Mouse (Mus musculus): ENCODE results near the gene Atg101. TPM values are rescaled to one million over a fixed set of nuclear protein-coding genes. Genes with fewer than 3 reads are reported as not detected.

Gene Atg101
- polyA plus RNA-seq, 1 experiment from 2014 or later, result 80.1 TPM

GRCm38 (mm10) chr15:101271513-101271912 lies 12.6 kb upstream of the Atg101 start:
- 91% methylated on average over 15 of the region's 15 CpGs for WGBS
- no peak for ATAC-seq (replicated peaks; ENCODE audit: low FRiP score)

DNA sequence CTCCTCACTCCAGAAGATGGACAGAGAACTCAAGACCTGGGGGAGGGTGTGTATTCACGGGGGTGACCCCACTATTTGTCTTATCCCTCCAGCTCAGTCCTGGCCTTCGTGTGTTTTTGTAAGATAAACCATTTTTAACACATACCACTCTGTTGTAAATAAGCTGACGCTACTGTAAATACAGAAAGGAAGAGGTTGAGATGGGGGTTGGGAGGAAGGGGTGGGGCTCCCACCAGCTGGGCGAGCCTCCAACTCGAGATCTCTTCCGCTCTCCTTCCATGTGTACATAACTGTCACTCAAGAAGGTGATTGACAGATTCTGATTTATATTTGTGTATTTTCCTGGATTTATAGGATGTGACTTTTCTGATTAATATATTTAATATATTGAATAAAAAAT lies 9.7 kb upstream of the Atg101 start:
- Histone ChIP-seq H3K4me1 (peaks cover 24% of the 10 kb centered on the region), H3K9ac (no peak overlapping the region), H3K27me3 (no peaks in the 10 kb centered on the region), H3K36me3 (peaks cover 32% of the 10 kb centered on the region), H3K4me3 (replicated peaks) (no peak overlapping the region), H3K4me2 (no peak overlapping the region), H3K9me3 (replicated peaks) (no peaks in the 10 kb centered on the region), H3K27ac (no peak overlapping the region)
- ATAC-seq (replicated peaks; ENCODE audit: low FRiP score), result no peak
- 56% methylated on average over 6 of the region's 6 CpGs for WGBS

More at GRCm38 (mm10) chr15:101271513-101271912, 12.6 kb upstream of the Atg101 start:
- Histone ChIP-seq H3K4me1 (peaks cover 30% of the 10 kb centered on the region), H3K4me2 (no peak overlapping the region), H3K36me3 (peaks cover 32% of the 10 kb centered on the region), H3K9me3 (replicated peaks) (no peaks in the 10 kb centered on the region), H3K9ac (no peak overlapping the region), H3K27ac (no peak overlapping the region), H3K4me3 (replicated peaks) (no peak overlapping the region), H3K27me3 (peaks cover 14% of the 10 kb centered on the region; the same call in 1 of the 2 replicates)

- WGBS, result 69% methylated on average over 11 of the region's 11 CpGs
- H3K27ac ChIP-seq, result peak overlapping the region; percentile 22; the same call in 1 of the 2 replicates
- no peaks in the 10 kb centered on the region for H3K9me3 ChIP-seq (replicated peaks)
- no peak for ATAC-seq (replicated peaks; ENCODE audit: low FRiP score)
- peaks cover 21% of the 10 kb centered on the region for H3K36me3 ChIP-seq
- H3K4me3 ChIP-seq (replicated peaks), result no peak overlapping the region
- no peak overlapping the region for H3K9ac ChIP-seq
- H3K4me1 ChIP-seq, result peaks cover 22% of the 10 kb centered on the region
- no peaks in the 10 kb centered on the region for H3K27me3 ChIP-seq
- no peak overlapping the region for H3K4me2 ChIP-seq
Observed at GRCm38 (mm10) chr15:101277351-101277899, 6.6 kb upstream of the Atg101 start.

DNA sequence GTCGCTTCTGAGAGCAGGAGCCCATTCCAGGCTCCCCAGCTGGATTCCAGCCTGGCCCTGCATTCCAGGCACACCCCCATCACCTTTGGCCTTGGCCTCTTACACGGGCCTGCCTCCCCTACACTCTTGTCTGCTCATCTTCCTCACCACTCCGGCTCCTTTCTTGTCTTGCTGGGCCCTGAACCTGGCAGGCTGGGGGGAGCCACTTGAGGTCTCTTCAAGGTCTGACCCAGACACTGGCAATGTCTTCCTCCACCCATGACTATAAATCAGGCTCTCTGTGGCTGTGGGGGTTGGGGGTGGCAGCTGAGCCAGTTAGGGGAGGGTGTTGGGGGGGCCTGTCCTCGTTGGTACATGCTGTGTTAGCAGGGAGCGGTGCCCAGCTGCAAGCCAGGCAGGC lies 5.5 kb upstream of the Atg101 start:
- no peak for ATAC-seq (replicated peaks; ENCODE audit: low FRiP score)
- H3K4me3 ChIP-seq (replicated peaks), result no peak overlapping the region
- H3K4me1 ChIP-seq, result peaks cover 27% of the 10 kb centered on the region
- H3K27me3 ChIP-seq, result no peaks in the 10 kb centered on the region
- 34% methylated on average over 5 of the region's 5 CpGs for WGBS
- H3K36me3 ChIP-seq, result peaks cover 9% of the 10 kb centered on the region
- H3K9me3 ChIP-seq (replicated peaks), result no peaks in the 10 kb centered on the region
- H3K9ac ChIP-seq, result no peak overlapping the region
- no peak overlapping the region for H3K4me2 ChIP-seq
- H3K27ac ChIP-seq, result 0 out of 2 replicates have a peak overlapping the region, but pooled peaks have one; percentile 27

GRCm38 (mm10) chr15:101279430-101279999 lies 4.6 kb upstream of the Atg101 start:
- Histone ChIP-seq H3K9me3 (replicated peaks) (no peaks in the 10 kb centered on the region), H3K27me3 (no peaks in the 10 kb centered on the region), H3K4me1 (peaks cover 27% of the 10 kb centered on the region), H3K36me3 (no peaks in the 10 kb centered on the region), H3K27ac (0 out of 2 replicates have a peak overlapping the region, but pooled peaks have one; percentile 27), H3K9ac (no peak overlapping the region), H3K4me3 (replicated peaks) (no peak overlapping the region), H3K4me2 (no peak overlapping the region)
- no peak for ATAC-seq (replicated peaks; ENCODE audit: low FRiP score)
- 39% methylated on average over 12 of the region's 12 CpGs for WGBS

GRCm38 (mm10) chr15:101282471-101282870 lies 1.6 kb upstream of the Atg101 start:
- no peak for ATAC-seq (replicated peaks; ENCODE audit: low FRiP score)

DNA sequence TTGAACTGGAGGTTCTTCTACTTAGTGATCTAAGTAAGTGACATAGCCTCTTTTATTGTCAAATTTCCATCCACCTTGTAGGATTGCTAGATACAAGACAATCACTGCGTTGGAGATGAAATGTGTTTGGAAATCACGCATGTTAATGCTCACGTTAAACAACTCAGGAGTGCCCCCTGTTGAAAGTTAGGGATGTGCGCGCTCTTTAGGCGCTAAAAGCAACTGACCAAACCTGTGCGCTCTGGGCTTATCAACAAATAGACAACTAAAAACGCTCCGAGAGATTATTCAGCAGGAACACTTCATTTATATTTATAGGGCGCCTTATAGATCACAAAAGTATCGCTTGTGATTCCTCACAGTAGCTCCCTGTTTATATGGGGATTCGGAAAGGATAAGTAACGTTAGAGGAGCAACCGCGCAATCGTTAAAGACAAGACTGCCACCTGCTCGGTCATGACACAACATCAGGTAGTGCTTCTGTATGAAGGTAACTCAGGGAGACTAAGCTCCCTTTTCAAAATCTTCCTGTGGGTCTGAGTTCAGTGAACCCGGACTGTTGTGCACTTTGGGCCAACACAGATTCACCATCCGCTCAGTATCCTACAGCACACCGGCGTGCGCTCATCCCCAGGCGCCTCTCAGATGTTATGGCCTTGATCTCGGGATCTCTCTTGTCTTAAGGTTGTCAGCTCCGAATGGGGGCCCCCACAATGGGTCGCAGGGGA lies 725 bp upstream of the Atg101 start:
- peak overlapping the region; percentile 82 for H3K9ac ChIP-seq
- peaks cover 22% of the 10 kb centered on the region for H3K36me3 ChIP-seq
- H3K4me2 ChIP-seq, result peak overlapping the region; percentile 87
- ATAC-seq (replicated peaks; ENCODE audit: low FRiP score), result no peak; the same call in 1 of the 2 replicates
- peaks cover 39% of the 10 kb centered on the region for H3K4me1 ChIP-seq
- peak overlapping the region; percentile 89 for H3K27ac ChIP-seq
- H3K4me3 ChIP-seq (replicated peaks), result peak overlapping the region; percentile 83
- under 1% methylated on average over 26 of the region's 26 CpGs for WGBS
- H3K9me3 ChIP-seq (replicated peaks), result no peaks in the 10 kb centered on the region
- no peaks in the 10 kb centered on the region for H3K27me3 ChIP-seq

More at GRCm38 (mm10) chr15:101282471-101282870, 1.6 kb upstream of the Atg101 start:
- 80% methylated on average over 5 of the region's 5 CpGs for whole genome bisulfite sequencing
- H3K9me3 ChIP-seq (replicated peaks), result no peaks in the 10 kb centered on the region
- no peak overlapping the region for H3K4me3 ChIP-seq (replicated peaks)
- no peak overlapping the region for H3K9ac ChIP-seq
- H3K4me2 ChIP-seq, result no peak overlapping the region
- no peaks in the 10 kb centered on the region for H3K27me3 ChIP-seq
- H3K36me3 ChIP-seq, result peaks cover 13% of the 10 kb centered on the region
- H3K4me1 ChIP-seq, result peaks cover 43% of the 10 kb centered on the region
- no peak overlapping the region for H3K27ac ChIP-seq

- no peak overlapping the region for H3K27ac ChIP-seq
- no peaks in the 10 kb centered on the region for H3K9me3 ChIP-seq (replicated peaks)
- H3K4me3 ChIP-seq (replicated peaks), result no peak overlapping the region
- H3K36me3 ChIP-seq, result peaks cover 51% of the 10 kb centered on the region
- peaks cover 24% of the 10 kb centered on the region for H3K4me1 ChIP-seq
- H3K27me3 ChIP-seq, result no peaks in the 10 kb centered on the region
- 0 out of 2 replicates have a peak overlapping the region, but pooled peaks have one; percentile 87 for H3K4me2 ChIP-seq
- no peak overlapping the region for H3K9ac ChIP-seq
- 72% methylated on average over 9 of the region's 9 CpGs for WGBS
- no peak for ATAC-seq (replicated peaks; ENCODE audit: low FRiP score)
Observed at GRCm38 (mm10) chr15:101286129-101286770, 2.2 kb downstream of the Atg101 start.

- Histone ChIP-seq H3K27ac (no peak overlapping the region), H3K4me2 (no peak overlapping the region), H3K27me3 (no peaks in the 10 kb centered on the region), H3K4me1 (peaks cover 27% of the 10 kb centered on the region), H3K9ac (no peak overlapping the region), H3K9me3 (replicated peaks) (no peaks in the 10 kb centered on the region), H3K36me3 (peaks cover 62% of the 10 kb centered on the region), H3K4me3 (replicated peaks) (no peak overlapping the region)
- WGBS, result 80% methylated on average over 6 of the region's 6 CpGs
- ATAC-seq (replicated peaks; ENCODE audit: low FRiP score), result no peak
Observed at GRCm38 (mm10) chr15:101287361-101287760, 3.3 kb downstream of the Atg101 start.

GRCm38 (mm10) chr15:101290354-101290753 lies 6.3 kb downstream of the Atg101 start:
- no peak overlapping the region for H3K4me3 ChIP-seq (replicated peaks)
- H3K9ac ChIP-seq, result no peak overlapping the region
- no peaks in the 10 kb centered on the region for H3K9me3 ChIP-seq (replicated peaks)
- H3K36me3 ChIP-seq, result peaks cover 62% of the 10 kb centered on the region
- no peak overlapping the region for H3K27ac ChIP-seq
- no peaks in the 10 kb centered on the region for H3K27me3 ChIP-seq
- 93% methylated on average over 15 of the region's 15 CpGs for WGBS
- H3K4me1 ChIP-seq, result peaks cover 43% of the 10 kb centered on the region
- ATAC-seq (replicated peaks; ENCODE audit: low FRiP score), result no peak
- no peak overlapping the region for H3K4me2 ChIP-seq

DNA sequence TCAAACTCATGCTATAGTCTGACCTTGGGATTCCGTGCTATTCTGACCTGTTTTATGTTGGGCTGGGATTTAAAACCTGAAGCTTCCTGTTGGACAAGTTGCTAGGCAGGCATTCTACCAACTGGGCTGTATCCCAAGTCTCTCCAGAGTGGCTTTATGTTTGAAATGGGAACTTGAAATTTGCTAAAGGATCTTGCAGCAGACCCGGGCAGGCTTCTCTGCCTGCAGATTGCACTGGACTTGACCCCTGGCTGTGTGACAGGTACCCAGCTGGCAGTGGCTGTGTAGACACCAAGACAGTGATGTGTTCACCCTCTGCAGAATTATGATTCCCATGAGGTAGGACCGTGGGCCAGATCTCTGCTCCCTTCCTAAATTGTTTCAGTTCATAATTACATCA lies 7.9 kb downstream of the Atg101 start:
- peak overlapping the region; percentile 39; the same call in 1 of the 2 replicates for H3K27ac ChIP-seq

More for the DNA sequence above, 7.9 kb downstream of the Atg101 start:
- Histone ChIP-seq H3K9ac (no peak overlapping the region), H3K4me2 (no peak overlapping the region), H3K4me3 (replicated peaks) (no peak overlapping the region), H3K27me3 (no peaks in the 10 kb centered on the region), H3K4me1 (peaks cover 42% of the 10 kb centered on the region), H3K36me3 (peaks cover 59% of the 10 kb centered on the region), H3K9me3 (replicated peaks) (no peaks in the 10 kb centered on the region)
- ATAC-seq (replicated peaks; ENCODE audit: low FRiP score), result no peak
- WGBS, result 74% methylated on average over 3 of the region's 3 CpGs
